Mouse (Mus musculus) cerebellum, adult 9-10 months (tissue): ENCODE measurements at regions not wholly inside any gene's neighbourhood (a gene's known extent, or its start where the extent isn't known, plus 50 kb on each side); places are given as distances from the start of the nearest gene placed in this dataset.

Source experiments
- DNase-seq: peaks from one replicate; pipeline ENCODE4 v3.0.0; 2022

DNA sequence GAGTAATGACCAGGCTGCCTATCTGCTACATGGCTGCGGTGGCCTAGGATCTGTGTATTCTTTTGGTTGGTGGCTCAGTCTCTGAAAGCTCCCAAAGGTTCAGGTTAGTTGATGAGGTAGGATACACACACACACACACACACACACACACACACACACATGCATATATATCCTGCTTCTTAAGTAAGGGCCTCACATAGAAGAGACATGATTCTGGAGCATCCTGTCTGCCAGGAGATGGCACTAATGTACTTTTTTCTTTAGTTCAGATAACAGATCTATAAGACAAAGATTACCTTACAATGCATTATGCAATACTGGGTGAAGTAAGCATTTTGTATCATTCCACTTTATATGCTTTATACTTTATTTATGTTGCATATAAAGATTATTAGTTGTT lies 149.8 kb downstream of the Ankrd7 start:
- DNase-seq, result peak; percentile 79

DNA sequence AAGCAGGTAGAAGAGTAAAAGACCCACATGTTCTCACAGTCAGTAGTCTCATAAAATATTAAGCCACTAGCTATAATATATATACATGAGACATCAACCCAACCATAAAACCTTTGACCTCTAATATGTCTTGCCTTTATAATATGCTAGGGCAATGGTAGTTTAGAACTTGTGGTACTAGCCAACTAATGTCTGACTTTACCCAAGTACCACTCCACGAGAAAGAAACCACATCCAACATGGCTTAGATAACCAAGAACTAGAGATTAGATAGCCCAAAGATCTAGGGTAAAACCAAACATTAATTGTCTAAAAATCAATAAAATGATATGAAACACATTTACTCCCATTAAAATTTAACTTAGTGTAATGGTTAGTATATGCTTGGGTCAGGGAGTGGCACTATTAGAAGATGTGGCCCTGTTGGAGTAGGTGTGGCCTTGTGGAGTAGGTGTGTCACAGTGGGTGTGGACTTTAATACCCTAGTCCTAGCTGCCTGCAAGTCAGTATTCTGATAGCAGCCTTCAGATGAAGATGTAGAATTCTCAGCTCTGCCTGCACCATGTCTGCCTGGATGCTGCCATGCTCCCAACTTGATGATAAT lies 152.2 kb downstream of the Ankrd7 start:
- DNase-seq, result no peak

DNA sequence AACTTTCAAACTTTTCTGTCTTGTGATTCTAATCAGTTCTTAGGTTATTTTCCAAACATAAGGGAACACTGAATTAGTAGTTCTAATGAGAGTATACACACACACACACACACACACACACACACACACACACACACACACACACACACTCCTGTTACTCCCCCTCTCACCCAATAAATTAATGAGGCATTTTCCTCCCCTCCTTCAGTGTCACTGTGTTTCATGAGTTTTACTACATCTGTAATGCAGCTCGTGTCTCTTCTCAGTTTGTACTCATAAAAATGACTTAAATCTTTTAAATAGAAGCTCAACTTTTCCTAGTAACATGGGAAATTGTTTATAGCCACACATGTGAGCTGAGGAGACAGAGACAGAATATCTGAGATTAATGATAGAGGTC lies 168.2 kb downstream of the Ankrd7 start:
- DNase-seq, result no peak
